Mouse (Mus musculus): ENCODE measurements around the gene Samsn1. TPM values are rescaled to one million over a fixed set of nuclear protein-coding genes. Genes with fewer than 3 reads are reported as not detected.

Samsn1 gene
- total and polyA plus RNA-seq, 2 experiments from 2014 or later, result 0.19 to 1.2 TPM

DNA sequence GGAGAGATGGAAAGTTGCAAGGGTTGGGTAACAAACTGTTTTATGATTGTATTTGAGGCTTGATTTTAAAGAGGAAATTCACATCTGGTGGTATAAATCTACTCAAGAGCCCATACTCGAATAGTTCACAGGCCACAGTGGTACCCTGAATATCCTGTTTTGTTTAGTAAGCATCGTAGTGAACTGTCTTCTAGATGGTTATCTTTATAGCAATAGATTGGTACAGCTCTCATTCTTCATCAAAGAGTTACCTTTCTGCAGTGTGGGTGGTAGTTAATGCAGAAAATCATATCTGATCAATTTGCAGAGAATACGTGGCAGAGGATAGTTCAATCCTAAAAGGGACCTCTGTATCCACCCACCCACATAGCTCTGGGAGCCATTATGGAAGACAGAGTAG is 119.1 kb downstream of the Samsn1 start:
- no peak for ATAC-seq (ENCODE audit: insufficient read depth, low read depth)
- no peaks in the 10 kb centered on the region for H3K36me3 ChIP-seq (replicated peaks; ENCODE audit: control insufficient read depth, insufficient read depth, low read length)
- DNase-seq (ENCODE audit: low spot score), result no peak
- 69% methylated on average over 3 of the region's 3 CpGs for WGBS
- H3K27ac ChIP-seq (ENCODE audit: low read depth), result no peak overlapping the region
- TF ChIP-seq EP300 (IDR thresholded peaks at IDR 0.05; ENCODE audit: low read depth) (no peak), CTCF (IDR thresholded peaks at IDR 0.05; ENCODE audit: low read depth) (no peak)
- no peaks in the 10 kb centered on the region for H3K9me3 ChIP-seq (replicated peaks; ENCODE audit: control insufficient read depth, low read length)
- H3K27me3 ChIP-seq (ENCODE audit: control insufficient read depth, insufficient read depth, low read length), result no peaks in the 10 kb centered on the region
- no peak overlapping the region for H3K4me3 ChIP-seq (ENCODE audit: low read depth, low read length)
- no peak overlapping the region for H3K4me2 ChIP-seq (ENCODE audit: low read depth, low read length)
- no peaks in the 10 kb centered on the region for H3K4me1 ChIP-seq (ENCODE audit: control insufficient read depth, insufficient read depth)
- H3K9ac ChIP-seq (replicated peaks; ENCODE audit: low read depth, low read length), result no peak overlapping the region

DNA sequence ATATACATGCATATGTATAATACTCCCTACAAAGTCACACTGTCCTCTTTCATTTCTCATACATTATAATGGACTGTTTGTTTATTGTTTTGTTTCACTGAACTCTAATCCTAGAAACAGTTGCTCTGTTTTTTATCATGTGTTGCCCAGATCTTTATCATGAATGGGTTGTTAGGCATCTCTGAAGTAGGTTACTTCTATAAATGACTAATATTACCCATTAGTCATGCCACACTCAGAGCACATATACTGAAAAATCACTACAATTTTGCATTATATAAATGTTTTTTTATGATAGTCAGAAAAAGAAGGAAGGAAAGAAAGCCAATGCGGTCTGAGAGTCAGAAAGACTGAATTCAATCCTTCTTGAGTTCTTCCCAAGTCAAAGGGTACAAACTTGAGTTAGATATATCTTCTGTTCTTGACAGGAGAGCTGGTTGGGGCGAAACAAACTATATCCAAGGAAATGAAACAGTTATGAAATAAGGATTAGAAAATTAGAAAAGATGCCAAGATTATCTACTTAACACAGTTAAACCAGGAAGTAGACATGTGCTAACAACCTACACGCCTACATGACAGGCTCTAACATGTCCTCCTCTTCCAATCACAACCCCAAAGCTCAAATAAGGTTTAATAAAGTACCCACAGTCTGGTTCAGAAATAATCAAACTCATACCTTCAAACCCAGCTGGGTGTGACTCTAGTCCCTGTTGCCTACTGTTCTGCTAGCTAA is 122.0 kb downstream of the Samsn1 start:
- Histone ChIP-seq H3K9me3 (replicated peaks; ENCODE audit: control insufficient read depth, low read length) (no peaks in the 10 kb centered on the region), H3K27me3 (ENCODE audit: control insufficient read depth, insufficient read depth, low read length) (no peaks in the 10 kb centered on the region), H3K4me3 (ENCODE audit: low read depth, low read length) (no peak overlapping the region), H3K9ac (replicated peaks; ENCODE audit: low read depth, low read length) (no peak overlapping the region), H3K4me2 (ENCODE audit: low read depth, low read length) (no peak overlapping the region), H3K27ac (ENCODE audit: low read depth) (no peak overlapping the region), H3K36me3 (replicated peaks; ENCODE audit: control insufficient read depth, insufficient read depth, low read length) (no peaks in the 10 kb centered on the region), H3K4me1 (ENCODE audit: control insufficient read depth, insufficient read depth) (no peaks in the 10 kb centered on the region)
- no peak for TF ChIP-seq EP300 (IDR thresholded peaks at IDR 0.05; ENCODE audit: low read depth)
- DNase-seq (ENCODE audit: low spot score) (no peak), ATAC-seq (ENCODE audit: insufficient read depth, low read depth) (no peak)
- 82% methylated on average over 3 of the region's 3 CpGs for WGBS

DNA sequence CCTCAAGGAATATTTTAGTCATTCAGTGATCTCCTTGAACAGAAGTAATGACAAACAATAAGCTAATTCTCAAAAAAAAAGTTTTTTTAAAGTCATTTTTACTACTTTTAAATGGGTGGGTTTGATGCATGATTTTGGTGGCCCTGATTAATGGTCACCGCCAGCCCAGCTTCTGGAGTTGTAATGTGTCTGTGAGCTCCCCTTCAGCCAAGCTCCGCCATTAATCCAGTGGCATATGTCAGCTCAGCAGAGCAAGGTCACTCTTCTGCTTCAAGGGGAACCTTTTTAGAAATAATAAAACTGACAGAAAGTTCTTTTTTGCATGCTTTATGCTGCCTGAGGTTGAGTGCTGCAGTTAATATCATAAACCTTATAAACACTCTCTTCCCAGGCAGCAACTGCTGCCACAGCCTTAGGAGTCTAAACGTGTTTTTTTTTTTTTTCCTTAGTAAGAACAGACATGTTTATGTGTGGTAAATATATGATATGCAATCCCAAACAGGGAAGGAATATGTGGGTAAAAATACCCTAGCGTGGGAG is 124.2 kb downstream of the Samsn1 start:
- H3K4me3 ChIP-seq (ENCODE audit: low read depth, low read length), result no peak overlapping the region
- no peak for ATAC-seq (ENCODE audit: insufficient read depth, low read depth)
- no peak for TF ChIP-seq EP300 (IDR thresholded peaks at IDR 0.05; ENCODE audit: low read depth)
- TF ChIP-seq CTCF (IDR thresholded peaks at IDR 0.05; ENCODE audit: low read depth), result no peak

GRCm38 (mm10) chr16:75894263-75894901 is 127.7 kb downstream of the Samsn1 start:
- Histone ChIP-seq H3K4me3 (ENCODE audit: low read depth, low read length) (no peak overlapping the region), H3K4me2 (ENCODE audit: low read depth, low read length) (no peak overlapping the region), H3K9me3 (replicated peaks; ENCODE audit: control insufficient read depth, low read length) (no peaks in the 10 kb centered on the region), H3K27ac (ENCODE audit: low read depth) (no peak overlapping the region), H3K4me1 (ENCODE audit: control insufficient read depth, insufficient read depth) (no peaks in the 10 kb centered on the region), H3K36me3 (replicated peaks; ENCODE audit: control insufficient read depth, insufficient read depth, low read length) (no peaks in the 10 kb centered on the region), H3K27me3 (ENCODE audit: control insufficient read depth, insufficient read depth, low read length) (no peaks in the 10 kb centered on the region), H3K9ac (replicated peaks; ENCODE audit: low read depth, low read length) (no peak overlapping the region)
- WGBS, result 80% methylated on average over 5 of the region's 5 CpGs
- DNase-seq (ENCODE audit: low spot score), result no peak
- no peak for ATAC-seq (ENCODE audit: insufficient read depth, low read depth)
- TF ChIP-seq EP300 (IDR thresholded peaks at IDR 0.05; ENCODE audit: low read depth) (no peak), CTCF (IDR thresholded peaks at IDR 0.05; ENCODE audit: low read depth) (no peak)

More for the DNA sequence above, 124.2 kb downstream of the Samsn1 start:
- DNase-seq (ENCODE audit: low spot score), result no peak
- Histone ChIP-seq H3K9ac (replicated peaks; ENCODE audit: low read depth, low read length) (no peak overlapping the region), H3K36me3 (replicated peaks; ENCODE audit: control insufficient read depth, insufficient read depth, low read length) (no peaks in the 10 kb centered on the region), H3K27me3 (ENCODE audit: control insufficient read depth, insufficient read depth, low read length) (no peaks in the 10 kb centered on the region), H3K4me1 (ENCODE audit: control insufficient read depth, insufficient read depth) (no peaks in the 10 kb centered on the region), H3K27ac (ENCODE audit: low read depth) (no peak overlapping the region), H3K9me3 (replicated peaks; ENCODE audit: control insufficient read depth, low read length) (no peaks in the 10 kb centered on the region), H3K4me2 (ENCODE audit: low read depth, low read length) (no peak overlapping the region)
- 74% methylated on average over 4 of the region's 4 CpGs for WGBS

- H3K9ac ChIP-seq (replicated peaks; ENCODE audit: low read depth, low read length), result no peak overlapping the region
- no peak for ATAC-seq (ENCODE audit: insufficient read depth, low read depth)
- no peaks in the 10 kb centered on the region for H3K36me3 ChIP-seq (replicated peaks; ENCODE audit: control insufficient read depth, insufficient read depth, low read length)
- no peaks in the 10 kb centered on the region for H3K4me1 ChIP-seq (ENCODE audit: control insufficient read depth, insufficient read depth)
- 71% methylated on average over 1 of the region's 1 CpGs for WGBS
- DNase-seq (ENCODE audit: low spot score), result no peak
- no peaks in the 10 kb centered on the region for H3K9me3 ChIP-seq (replicated peaks; ENCODE audit: control insufficient read depth, low read length)
- no peak overlapping the region for H3K4me2 ChIP-seq (ENCODE audit: low read depth, low read length)
- H3K27me3 ChIP-seq (ENCODE audit: control insufficient read depth, insufficient read depth, low read length), result no peaks in the 10 kb centered on the region
- no peak overlapping the region for H3K27ac ChIP-seq (ENCODE audit: low read depth)
- no peak overlapping the region for H3K4me3 ChIP-seq (ENCODE audit: low read depth, low read length)
- TF ChIP-seq CTCF (IDR thresholded peaks at IDR 0.05; ENCODE audit: low read depth), result no peak
- no peak for TF ChIP-seq EP300 (IDR thresholded peaks at IDR 0.05; ENCODE audit: low read depth)
Observed at GRCm38 (mm10) chr16:75893470-75893869, 128.6 kb downstream of the Samsn1 start.

Data from heart, postnatal 0 days (tissue).